Mouse (Mus musculus) MEL (cell line): ENCODE results near the gene Gm10197. TPM values are rescaled to one million over a fixed set of nuclear protein-coding genes. Genes with fewer than 3 reads are reported as not detected.

ENCODE experiments used
- DNase-seq: peaks from one replicate; pipeline ENCODE4 v3.0.0; 2011; ENCODE audit warnings: low read depth, low spot score
- H3K27ac ChIP-seq: 2 replicates; pipeline ENCODE4 v1.5.1; 2012; ENCODE audit warnings: low read depth, mild to moderate bottlenecking, control low read depth, low read length, moderate library complexity; ENCODE audit not compliant: control insufficient read depth
- H3K27me3 ChIP-seq, 2 experiments: fragments of 150-350 bp in 1 of 2; sonication (generic) in 1 of 2; 2 replicates each; pipeline ENCODE4 v1.6.1; 2012; ENCODE audit warnings: low read length in 2 of 2, mild to moderate bottlenecking in 2 of 2, improper control_type of control experiment in 1 of 2, moderate library complexity in 1 of 2; ENCODE audit not compliant: insufficient read depth in 2 of 2, control insufficient read depth in 1 of 2
- H3K36me3 ChIP-seq, 2 experiments: 2 replicates each; pipeline ENCODE4 v1.6.1; 2012 to 2014; ENCODE audit warnings: low read length in 2 of 2, improper control_type of control experiment in 1 of 2, inconsistent platforms in 1 of 2, mild to moderate bottlenecking in 1 of 2; ENCODE audit not compliant: insufficient read depth in 2 of 2, control insufficient read depth in 1 of 2
- H3K4me1 ChIP-seq, 2 experiments: fragments of 150-350 bp in 1 of 2; sonication (generic) in 1 of 2; 2 replicates each; pipeline ENCODE4 v1.6.1; 2012; ENCODE audit warnings: low read length in 2 of 2, improper control_type of control experiment in 1 of 2, mild to moderate bottlenecking in 1 of 2; ENCODE audit not compliant: insufficient read depth in 2 of 2, control insufficient read depth in 1 of 2
- H3K4me3 ChIP-seq, 2 experiments: fragments of 150-350 bp in 1 of 2; sonication (generic) in 1 of 2; 2 replicates each; pipeline ENCODE4 v1.5.1; 2012; ENCODE audit warnings: low read depth in 2 of 2, low read length in 2 of 2, mild to moderate bottlenecking in 2 of 2, moderate library complexity in 2 of 2, control low read depth in 1 of 2, improper control_type of control experiment in 1 of 2; ENCODE audit not compliant: control insufficient read depth in 1 of 2, insufficient read depth in 1 of 2
- H3K79me2 ChIP-seq: 2 replicates; pipeline ENCODE4 v1.6.1; 2012; ENCODE audit warnings: mild to moderate bottlenecking, low read length, moderate library complexity; ENCODE audit not compliant: control insufficient read depth, poor library complexity, insufficient read depth
- H3K9ac ChIP-seq: 2 replicates; pipeline ENCODE4 v1.6.1; 2012; ENCODE audit warnings: low read depth, mild to moderate bottlenecking, control low read depth, low read length, moderate library complexity; ENCODE audit not compliant: control insufficient read depth, poor library complexity, severe bottlenecking
- H3K9me3 ChIP-seq: fragments of 150-350 bp; sonication (generic); replicated peaks from 2 replicates; pipeline ENCODE4 v1.6.1; 2012; ENCODE audit warnings: mild to moderate bottlenecking, low read length, improper control_type of control experiment, moderate library complexity; ENCODE audit not compliant: insufficient read depth
- BHLHE40 ChIP-seq: IDR thresholded peaks from 2 replicates; pipeline ENCODE4 v1.6.1; 2012; ENCODE audit warnings: low read depth, mild to moderate bottlenecking, inconsistent platforms, low read length, improper control_type of control experiment, borderline replicate concordance
- CHD1 ChIP-seq: IDR thresholded peaks from 2 replicates; pipeline ENCODE4 v1.6.1; 2012; ENCODE audit warnings: low read depth, mild to moderate bottlenecking, inconsistent platforms, low read length, improper control_type of control experiment
- CHD2 ChIP-seq: IDR thresholded peaks from 2 replicates; pipeline ENCODE4 v1.6.1; 2011; ENCODE audit warnings: low read length, improper control_type of control experiment
- CTCF ChIP-seq, 3 experiments: IDR thresholded peaks in 2 of 3; conservative IDR thresholded peaks in 1 of 3; 2 replicates each; pipeline ENCODE4 v1.5.1; 2011 to 2012; ENCODE audit warnings: low read length in 3 of 3, low read depth in 2 of 3, mild to moderate bottlenecking in 2 of 3, improper control_type of control experiment in 1 of 3, inconsistent platforms in 1 of 3, mixed read lengths in 1 of 3, moderate library complexity in 1 of 3; ENCODE audit not compliant: control insufficient read depth in 1 of 3, insufficient read depth in 1 of 3, poor library complexity in 1 of 3, severe bottlenecking in 1 of 3
- E2F4 ChIP-seq: IDR thresholded peaks from 2 replicates; pipeline ENCODE4 v1.6.1; 2011; ENCODE audit warnings: low read depth, low read length, improper control_type of control experiment, borderline replicate concordance
- ELF1 ChIP-seq: IDR thresholded peaks from 2 replicates; pipeline ENCODE4 v1.6.1; 2014; ENCODE audit warnings: low read depth, mild to moderate bottlenecking, inconsistent platforms, low read length, improper control_type of control experiment, moderate library complexity
- EP300 ChIP-seq, 2 experiments: IDR thresholded peaks; 2 replicates each; pipeline ENCODE4 v1.6.1; 2011; ENCODE audit warnings: improper control_type of control experiment in 2 of 2, low read length in 2 of 2, low read depth in 1 of 2, mild to moderate bottlenecking in 1 of 2
- ETS1 ChIP-seq: IDR thresholded peaks from 2 replicates; pipeline ENCODE4 v1.6.1; 2012; ENCODE audit warnings: low read depth, mild to moderate bottlenecking, inconsistent platforms, low read length, improper control_type of control experiment, moderate library complexity
- GABPA ChIP-seq: IDR thresholded peaks from 2 replicates; pipeline ENCODE4 v1.6.1; 2012; ENCODE audit warnings: low read depth, mild to moderate bottlenecking, inconsistent platforms, low read length, improper control_type of control experiment, moderate library complexity
- GATA1 ChIP-seq: IDR thresholded peaks from 2 replicates; pipeline ENCODE4 v1.6.1; 2011; ENCODE audit warnings: low read depth, low read length, improper control_type of control experiment
- HCFC1 ChIP-seq: IDR thresholded peaks from 2 replicates; pipeline ENCODE4 v1.6.1; 2012; ENCODE audit warnings: low read depth, mild to moderate bottlenecking, inconsistent platforms, low read length, improper control_type of control experiment, moderate library complexity
- JUND ChIP-seq: IDR thresholded peaks from 2 replicates; pipeline ENCODE4 v1.6.1; 2011; ENCODE audit warnings: low read depth, mild to moderate bottlenecking, improper control_type of control experiment, low read length
- KAT2A ChIP-seq: conservative IDR thresholded peaks from 2 replicates; pipeline ENCODE4 v1.6.1; 2012; ENCODE audit warnings: low read depth, low read length, improper control_type of control experiment, inconsistent platforms
- MAFK ChIP-seq: IDR thresholded peaks from 2 replicates; pipeline ENCODE4 v1.6.1; 2011; ENCODE audit warnings: low read depth, mild to moderate bottlenecking, low read length, improper control_type of control experiment, borderline replicate concordance
- MAX ChIP-seq: IDR thresholded peaks from 2 replicates; pipeline ENCODE4 v1.6.1; 2011; ENCODE audit warnings: low read length, improper control_type of control experiment
- MXI1 ChIP-seq: IDR thresholded peaks from 2 replicates; pipeline ENCODE4 v1.6.1; 2011; ENCODE audit warnings: mild to moderate bottlenecking, low read depth, low read length, improper control_type of control experiment
- MYB ChIP-seq: IDR thresholded peaks from 2 replicates; pipeline ENCODE4 v1.6.1; 2011; ENCODE audit warnings: mild to moderate bottlenecking, low read depth, low read length, improper control_type of control experiment
- MYC ChIP-seq: IDR thresholded peaks from 2 replicates; pipeline ENCODE4 v1.6.1; 2011; ENCODE audit warnings: low read depth, mild to moderate bottlenecking, low read length, improper control_type of control experiment, moderate library complexity
- NELFE ChIP-seq: IDR thresholded peaks from 2 replicates; pipeline ENCODE4 v1.6.1; 2011; ENCODE audit warnings: low read depth, low read length, improper control_type of control experiment
- NRF1 ChIP-seq: IDR thresholded peaks from 2 replicates; pipeline ENCODE4 v1.6.1; 2014; ENCODE audit warnings: low read depth, mild to moderate bottlenecking, inconsistent platforms, low read length, improper control_type of control experiment, moderate library complexity; ENCODE audit not compliant: poor library complexity, insufficient read depth, severe bottlenecking
- POLR2A ChIP-seq, 2 experiments: IDR thresholded peaks; 2 replicates each; pipeline ENCODE4 v1.6.1; 2011 to 2012; ENCODE audit warnings: low read length in 2 of 2, mild to moderate bottlenecking in 2 of 2, control low read depth in 1 of 2, improper control_type of control experiment in 1 of 2, low read depth in 1 of 2, moderate library complexity in 1 of 2; ENCODE audit not compliant: control insufficient read depth in 1 of 2, insufficient read depth in 1 of 2, poor library complexity in 1 of 2
- POLR2AphosphoS2 ChIP-seq: IDR thresholded peaks from 2 replicates; pipeline ENCODE4 v1.6.1; 2011; ENCODE audit warnings: low read length, improper control_type of control experiment
- POLR2AphosphoS5 ChIP-seq: IDR thresholded peaks from 2 replicates; pipeline ENCODE4 v1.6.1; 2012; ENCODE audit warnings: low read depth, borderline replicate concordance, mild to moderate bottlenecking, inconsistent platforms, low read length, moderate library complexity, mixed read lengths
- RAD21 ChIP-seq: IDR thresholded peaks from 2 replicates; pipeline ENCODE4 v1.6.1; 2011; ENCODE audit warnings: mild to moderate bottlenecking, low read depth, low read length, improper control_type of control experiment
- SIN3A ChIP-seq: IDR thresholded peaks from 2 replicates; pipeline ENCODE4 v1.6.1; 2012; ENCODE audit warnings: low read length, improper control_type of control experiment, inconsistent platforms
- SMC3 ChIP-seq: IDR thresholded peaks from 2 replicates; pipeline ENCODE4 v1.6.1; 2011; ENCODE audit warnings: low read depth, low read length, improper control_type of control experiment
- TAL1 ChIP-seq: IDR thresholded peaks from 2 replicates; pipeline ENCODE4 v1.6.1; 2012; ENCODE audit warnings: mild to moderate bottlenecking, inconsistent platforms, low read length, moderate library complexity, mixed read lengths
- TBP ChIP-seq: IDR thresholded peaks from 2 replicates; pipeline ENCODE4 v1.8.0; 2011; ENCODE audit warnings: low read depth, low read length, improper control_type of control experiment
- TCF12 ChIP-seq: IDR thresholded peaks from 2 replicates; pipeline ENCODE4 v1.6.1; 2014; ENCODE audit warnings: low read depth, mild to moderate bottlenecking, inconsistent platforms, low read length, improper control_type of control experiment, moderate library complexity
- UBTF ChIP-seq: IDR thresholded peaks from 2 replicates; pipeline ENCODE4 v1.6.1; 2012; ENCODE audit warnings: low read depth, mild to moderate bottlenecking, inconsistent platforms, low read length, improper control_type of control experiment, moderate library complexity, borderline replicate concordance; ENCODE audit not compliant: insufficient read depth
- USF1 ChIP-seq: IDR thresholded peaks from 2 replicates; pipeline ENCODE4 v1.6.1; 2014; ENCODE audit warnings: low read depth, mild to moderate bottlenecking, inconsistent platforms, low read length, improper control_type of control experiment, moderate library complexity
- USF2 ChIP-seq, 2 experiments: IDR thresholded peaks; 2 replicates each; pipeline ENCODE4 v1.6.1; 2011 to 2012; ENCODE audit warnings: improper control_type of control experiment in 2 of 2, low read length in 2 of 2, borderline replicate concordance in 1 of 2, inconsistent platforms in 1 of 2, low read depth in 1 of 2, mild to moderate bottlenecking in 1 of 2; ENCODE audit not compliant: insufficient read depth in 1 of 2
- ZC3H11A ChIP-seq: IDR thresholded peaks from 2 replicates; pipeline ENCODE4 v1.6.1; 2012; ENCODE audit warnings: low read depth, mild to moderate bottlenecking, inconsistent platforms, low read length, improper control_type of control experiment
- ZKSCAN1 ChIP-seq: IDR thresholded peaks from 2 replicates; pipeline ENCODE4 v1.6.1; 2012; ENCODE audit warnings: low read depth, mild to moderate bottlenecking, inconsistent platforms, low read length, improper control_type of control experiment, moderate library complexity
- ZMIZ1 ChIP-seq: IDR thresholded peaks from 2 replicates; pipeline ENCODE4 v1.6.1; 2012; ENCODE audit warnings: low read depth, mild to moderate bottlenecking, inconsistent platforms, low read length, improper control_type of control experiment, moderate library complexity
- ZNF384 ChIP-seq: IDR thresholded peaks from 2 replicates; pipeline ENCODE4 v1.6.1; 2012; ENCODE audit warnings: low read depth, mild to moderate bottlenecking, inconsistent platforms, low read length, improper control_type of control experiment
- polyA plus RNA-seq, 2 experiments: library from polyadenylated mRNA; stranded (reverse) in 1 of 2; unstranded in 1 of 2; fragments of >175 nt in 1 of 2; fragments of >200 nt in 1 of 2; gene quantifications; 2 replicates each; pipeline versions ENCODE4 v1.2.1 to v1.2.4; 2012; ENCODE audit warnings: low replicate concordance in 2 of 2, low read depth in 1 of 2; ENCODE audit not compliant: insufficient read length in 2 of 2, insufficient read depth in 1 of 2, missing spikeins in 1 of 2
- total RNA-seq: library from RNA; depleted of rRNA; stranded (reverse); fragments of 300-350 nt; gene quantifications from 2 replicates; pipeline ENCODE4 v1.2.3, GENCODE M21; 2012

Gene Gm10197
- total and polyA plus RNA-seq, 3 experiments: 5.4 to 53.0 TPM; not detected in 1

DNA sequence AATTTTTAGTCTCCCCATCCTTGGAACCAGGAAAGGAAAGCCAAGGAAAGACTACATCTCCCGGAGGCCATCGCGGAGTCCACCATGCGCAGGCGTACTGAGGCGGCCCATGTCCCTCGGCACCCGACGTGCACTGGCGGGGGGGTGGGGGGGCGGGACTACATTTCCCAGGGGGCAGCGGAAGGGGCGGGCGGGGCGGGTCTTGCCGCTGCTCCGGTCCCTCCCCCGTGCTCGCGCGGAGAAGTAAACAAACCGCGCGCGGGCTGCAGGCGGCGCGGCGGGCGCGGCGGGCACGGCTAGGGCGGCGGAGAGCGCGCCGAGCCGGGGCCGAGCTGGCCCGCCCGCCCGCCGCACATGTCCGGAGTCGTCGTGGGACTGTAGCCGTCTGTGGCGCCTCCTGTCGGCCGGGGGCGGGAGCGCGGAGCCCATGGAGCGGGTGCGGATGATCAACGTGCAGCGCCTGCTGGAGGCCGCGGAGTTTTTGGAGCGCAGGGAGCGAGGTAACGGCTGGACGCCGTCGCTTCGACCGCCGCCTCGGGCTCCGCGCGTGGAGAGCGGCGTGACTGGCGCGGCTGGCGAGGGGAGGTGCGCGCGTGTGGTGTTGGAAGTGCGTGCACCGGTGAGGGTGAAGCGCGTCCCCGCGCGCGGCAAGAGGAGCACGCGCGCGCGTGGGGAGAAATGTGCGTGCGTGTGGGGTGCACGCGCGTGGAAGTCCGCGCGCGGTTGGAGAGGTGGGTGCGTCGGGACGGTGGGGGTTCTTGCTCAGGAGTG, 42.2 kb downstream of the Gm10197 start:
- Histone ChIP-seq H3K4me1 (peaks cover 3 to 20% of the 10 kb centered on the region in 2 experiments), H3K9me3 (no peaks in the 10 kb centered on the region), H3K27me3 (no peaks in the 10 kb centered on the region), H3K9ac (peak overlapping the region; percentile 66), H3K4me3 (peak overlapping the region; percentile 60 to 66), H3K36me3 (peaks cover 7 to 34% of the 10 kb centered on the region in 2 experiments), H3K79me2 (peaks cover 8% of the 10 kb centered on the region), H3K27ac (peak overlapping the region; percentile 1; the same call in 1 of the 2 replicates)
- DNase-seq: peak; percentile 95
- TF ChIP-seq E2F4: no peak
- TF ChIP-seq TAL1: no peak
- TF ChIP-seq ELF1: peak; percentile 77
- TF ChIP-seq ZMIZ1: no peak
- TF ChIP-seq MYC: no peak
- TF ChIP-seq SIN3A: peak; percentile 76
- no peak for TF ChIP-seq CHD2
- TF ChIP-seq ZNF384: no peak
- no peak; the same call in 1 of the 2 replicates for TF ChIP-seq KAT2A
- TF ChIP-seq USF2 (IDR thresholded peaks at IDR 0.05; ENCODE audit: borderline replicate concordance in 1 of 2, insufficient read depth in 1 of 2, low read depth in 1 of 2, low read length in 2 of 2): no peak
- peak; percentile 91 for TF ChIP-seq NRF1
- TF ChIP-seq POLR2A (IDR thresholded peaks at IDR 0.05; ENCODE audit: control insufficient read depth in 1 of 2, insufficient read depth in 1 of 2, low read depth in 1 of 2, low read length in 2 of 2, poor library complexity in 1 of 2): no peak; a peak in 1 of 4 replicates
- TF ChIP-seq CHD1: no peak
- TF ChIP-seq RAD21: peak; percentile 33
- TF ChIP-seq BHLHE40: no peak
- no peak for TF ChIP-seq USF1
- peak; percentile 22; the same call in 1 of the 2 replicates for TF ChIP-seq TCF12
- no peak for TF ChIP-seq GABPA
- no peak for TF ChIP-seq ZKSCAN1
- TF ChIP-seq SMC3: peak; percentile 51
- TF ChIP-seq MYB: no peak
- no peak for TF ChIP-seq ZC3H11A
- TF ChIP-seq POLR2AphosphoS2: no peak
- no peak for TF ChIP-seq POLR2AphosphoS5
- peak; percentile 69; the same call in 1 of the 2 replicates for TF ChIP-seq MAX
- peak in 1 of 2 experiments; percentile 22; a peak in 1 of 4 replicates for TF ChIP-seq EP300 (IDR thresholded peaks at IDR 0.05; ENCODE audit: low read depth in 1 of 2, low read length in 2 of 2)
- no peak for TF ChIP-seq TBP
- TF ChIP-seq JUND: no peak
- TF ChIP-seq NELFE: peak; percentile 34
- TF ChIP-seq MAFK: no peak
- TF ChIP-seq UBTF: 0 out of 2 replicates have a peak, but pooled peaks have one; percentile 69
- no peak for TF ChIP-seq GATA1
- TF ChIP-seq ETS1: peak; percentile 32; the same call in 1 of the 2 replicates
- TF ChIP-seq MXI1: peak; percentile 91
- peak; percentile 97 for TF ChIP-seq HCFC1
- peak in 2 of 3 experiments; percentile 77 to 94; a peak in 5 of 6 replicates for TF ChIP-seq CTCF (IDR thresholded peaks at IDR 0.05 in 2 of 3, conservative IDR thresholded peaks at IDR 0.05 in 1 of 3; ENCODE audit: control insufficient read depth in 1 of 3, insufficient read depth in 1 of 3, low read depth in 2 of 3, low read length in 3 of 3, poor library complexity in 1 of 3, severe bottlenecking in 1 of 3)
